Mouse (Mus musculus): Measurements from ENCODE around the gene Ooep. TPM values are rescaled to one million over a fixed set of nuclear protein-coding genes. Genes with fewer than 3 reads are reported as not detected.
"Not testable (repeated sequence)": the region's sequence is repeated elsewhere in the genome, so short reads cannot be mapped to it uniquely, and the experiment has no call there.

Gene Ooep
- polyA plus RNA-seq (2017; shearing (Covaris generic)): not detected

DNA sequence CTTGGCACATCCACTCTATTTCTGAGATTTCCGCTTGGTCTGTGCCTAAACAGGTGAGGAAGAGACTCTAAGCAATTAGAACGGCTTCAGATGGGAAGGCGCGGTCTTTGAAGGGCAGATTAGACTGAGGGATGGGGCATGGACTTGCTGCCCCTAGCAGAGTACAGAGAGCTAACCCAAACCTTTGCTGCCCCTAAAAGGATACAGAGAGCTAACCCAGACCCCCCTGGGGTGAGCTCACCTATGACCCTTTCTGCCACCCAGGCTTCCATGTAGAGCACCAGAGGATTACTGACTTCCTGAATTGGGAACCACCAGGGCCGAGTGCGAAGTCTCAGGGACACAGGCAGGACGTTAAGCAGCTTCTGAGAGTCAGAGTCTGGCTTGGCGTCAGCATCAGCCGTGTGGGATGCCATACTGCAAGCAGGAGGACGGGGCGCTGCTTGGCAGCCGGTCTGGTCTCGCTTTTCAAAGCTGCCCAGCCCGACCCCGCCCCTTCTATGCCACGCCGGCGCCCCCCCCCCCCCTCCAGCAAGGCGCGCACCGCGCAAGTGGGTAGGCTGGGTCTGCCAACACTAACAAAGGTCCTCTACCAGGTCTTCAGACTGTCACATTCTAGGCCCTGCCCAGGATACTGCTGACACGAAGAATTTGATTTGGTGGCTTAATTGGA, at the start of gene Ooep:
TSS of gene Ooep (minus strand) at position 613 of the 673 bp plus-strand sequence.
- ATAC-seq: no peak

DNA sequence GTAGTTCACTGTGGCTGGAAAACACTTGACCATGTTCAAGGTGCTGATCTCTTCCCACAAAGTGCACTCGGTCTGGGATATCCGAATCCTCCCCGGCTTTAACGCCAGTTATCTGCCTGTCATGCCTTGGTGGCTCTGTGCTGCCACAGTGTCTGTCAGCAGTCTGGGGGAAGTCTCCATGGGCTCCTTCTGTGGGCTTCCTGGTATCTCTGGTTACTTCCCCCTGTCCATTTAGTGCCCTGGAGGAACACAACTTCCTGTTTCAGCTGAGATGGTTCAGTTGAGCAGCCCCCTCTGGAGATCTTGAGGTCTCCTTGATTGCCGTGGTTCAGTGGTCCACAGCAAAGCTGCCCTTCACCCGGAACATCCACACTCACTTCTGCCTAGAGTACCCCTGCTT, 49.7 kb upstream of the Ooep start:
- ATAC-seq: no peak

- ATAC-seq: peak; percentile 92
Observed at GRCm38 (mm10) chr9:78427362-78427781, 48.8 kb upstream of the Ooep start.

GRCm38 (mm10) chr9:78401596-78401995, 23.1 kb upstream of the Ooep start:
- peak; percentile 54 for ATAC-seq

DNA sequence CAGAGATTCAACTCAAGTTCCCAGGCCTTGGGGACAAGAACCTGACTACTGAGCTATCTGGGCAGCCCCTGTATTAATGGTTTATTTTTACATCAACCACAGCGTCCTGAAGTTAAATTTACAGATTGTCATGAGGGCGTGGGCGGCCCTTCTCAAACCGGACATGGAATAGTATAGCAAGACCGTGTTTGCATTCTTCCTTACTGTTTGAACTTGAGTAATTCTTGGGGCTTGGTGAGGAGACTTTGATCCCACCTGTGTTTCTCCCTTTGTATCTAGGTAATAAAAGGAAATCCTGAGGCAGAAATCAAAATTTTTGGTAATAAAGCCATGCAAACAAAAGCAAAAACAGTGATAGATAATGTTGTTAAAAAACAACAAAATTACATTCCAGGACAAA, 22.0 kb upstream of the Ooep start:
- no peak for ATAC-seq

DNA sequence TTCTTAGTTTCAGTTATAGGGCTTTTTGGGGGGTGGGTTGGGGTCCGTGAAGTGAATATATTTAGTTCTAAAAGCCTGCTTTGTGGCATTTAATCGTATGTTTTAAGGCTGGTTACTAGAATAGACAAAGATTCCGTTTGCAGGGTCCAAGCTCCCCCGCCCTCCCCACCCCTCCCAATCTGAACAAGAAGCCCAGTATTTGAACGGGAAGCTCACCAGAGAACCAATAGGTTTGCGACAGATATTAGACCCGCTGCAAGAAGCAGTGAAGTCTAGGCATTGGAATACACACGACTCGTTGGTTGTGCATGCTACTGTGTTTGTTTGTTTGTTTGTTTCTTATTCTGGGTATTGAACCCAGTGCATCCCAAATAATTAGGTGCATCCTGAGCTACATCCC, 18.0 kb upstream of the Ooep start:
- no peak for ATAC-seq

DNA sequence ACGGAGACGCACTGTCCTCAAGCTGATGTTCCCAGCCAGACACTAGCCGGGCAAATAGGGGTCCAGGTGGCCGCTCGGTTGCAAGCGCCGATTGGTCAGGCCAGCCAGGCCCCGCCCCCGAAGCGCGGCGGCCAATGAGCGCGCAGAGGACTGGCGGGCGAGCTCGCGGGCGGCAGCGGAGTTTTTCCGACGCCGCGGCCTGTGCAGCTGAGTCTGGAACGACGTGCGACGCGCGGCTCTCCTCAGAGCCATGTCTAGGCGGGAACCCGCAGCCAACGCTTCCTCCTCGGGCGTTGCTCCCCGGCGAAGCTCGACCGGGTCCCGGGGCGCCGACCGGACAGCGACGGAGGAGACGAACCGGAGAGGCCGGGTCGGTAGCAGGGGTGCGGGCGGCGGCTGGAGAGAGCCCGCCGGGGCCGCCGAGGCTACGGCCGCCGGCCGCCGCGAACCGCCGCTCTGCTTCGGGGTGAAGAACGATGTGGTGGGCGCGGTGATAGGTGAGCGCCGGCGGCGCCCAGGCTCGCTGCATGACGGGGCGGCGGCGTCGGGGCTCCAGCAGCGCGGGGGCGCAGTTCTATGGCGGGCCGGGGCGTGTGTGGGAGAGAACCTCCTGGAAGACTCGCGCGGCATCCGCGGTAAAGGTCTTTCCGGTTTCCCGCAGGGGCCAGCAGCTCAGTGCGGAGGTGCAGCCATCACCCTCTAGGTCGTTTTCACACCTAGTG, 17.3 kb upstream of the Ooep start, which contains the start of gene Ddx43:
TSS of gene Ddx43 (plus strand) at position 148 of the 722 bp plus-strand sequence.
- ATAC-seq: peak; percentile 75

- no peak for ATAC-seq
Observed at GRCm38 (mm10) chr9:78395244-78395629, 16.7 kb upstream of the Ooep start.

- no peak for ATAC-seq
Observed at GRCm38 (mm10) chr9:78394602-78395001, 16.1 kb upstream of the Ooep start.

DNA sequence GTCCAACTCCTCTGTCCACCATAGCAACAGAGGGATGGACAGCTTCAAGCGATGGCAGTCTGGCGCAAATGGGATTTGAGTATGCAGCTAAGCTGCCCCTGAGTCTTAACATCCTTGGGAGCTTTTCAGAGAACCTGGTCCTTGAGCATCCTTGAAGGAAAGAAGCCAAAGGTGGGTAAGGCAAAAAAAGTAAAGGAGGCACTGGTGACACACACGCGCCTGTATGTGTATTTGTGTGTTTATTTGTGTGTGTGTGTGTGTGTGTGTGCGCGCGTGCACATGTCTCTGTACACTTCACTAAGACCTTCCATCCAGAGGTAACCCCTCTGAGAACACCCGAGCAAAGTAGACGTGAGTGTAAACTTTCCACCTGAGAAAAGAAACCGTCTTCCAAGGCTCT, 15.2 kb upstream of the Ooep start:
- no peak for ATAC-seq

DNA sequence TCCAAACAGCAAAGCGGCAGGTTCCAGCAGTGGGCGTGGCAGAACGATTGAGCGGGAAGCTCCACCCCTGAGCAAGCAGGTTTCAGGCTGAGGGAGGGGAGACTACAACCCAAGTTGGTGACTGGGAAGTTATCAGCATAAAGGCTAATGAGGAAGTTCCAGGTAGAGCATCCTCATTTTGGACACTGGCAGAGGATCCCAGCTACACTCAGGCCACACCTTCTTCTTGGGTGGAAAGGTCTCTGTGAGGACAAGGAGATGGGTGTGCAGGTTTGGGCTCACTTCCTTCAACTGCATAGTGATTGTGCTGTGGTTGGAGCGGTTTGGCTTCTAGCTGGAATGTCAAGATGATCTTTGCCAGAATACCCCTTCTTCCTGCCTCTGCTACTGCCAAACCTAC, 11.5 kb upstream of the Ooep start:
- no peak for ATAC-seq

- ATAC-seq: no peak
Observed at GRCm38 (mm10) chr9:78386947-78387346, 8.4 kb upstream of the Ooep start.

DNA sequence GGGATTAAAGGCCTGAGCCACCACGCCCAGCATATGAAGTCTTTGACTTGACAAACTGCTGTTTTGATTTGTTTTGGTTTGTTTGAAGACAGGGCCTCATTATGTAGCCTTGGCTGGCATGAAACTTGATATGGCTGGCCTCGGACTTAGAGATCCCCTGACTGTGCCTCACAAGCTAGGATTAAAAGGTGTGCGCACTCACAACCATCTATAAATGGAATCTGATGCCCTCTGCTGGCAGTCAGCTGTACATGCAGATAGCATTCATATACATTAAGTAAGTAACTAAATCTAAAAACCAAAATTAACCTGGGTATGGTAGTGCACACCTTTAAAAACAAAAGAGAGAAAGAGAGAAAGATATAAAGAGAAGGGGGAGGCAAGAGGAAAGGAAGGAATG, 7.4 kb upstream of the Ooep start:
- ATAC-seq: no peak

DNA sequence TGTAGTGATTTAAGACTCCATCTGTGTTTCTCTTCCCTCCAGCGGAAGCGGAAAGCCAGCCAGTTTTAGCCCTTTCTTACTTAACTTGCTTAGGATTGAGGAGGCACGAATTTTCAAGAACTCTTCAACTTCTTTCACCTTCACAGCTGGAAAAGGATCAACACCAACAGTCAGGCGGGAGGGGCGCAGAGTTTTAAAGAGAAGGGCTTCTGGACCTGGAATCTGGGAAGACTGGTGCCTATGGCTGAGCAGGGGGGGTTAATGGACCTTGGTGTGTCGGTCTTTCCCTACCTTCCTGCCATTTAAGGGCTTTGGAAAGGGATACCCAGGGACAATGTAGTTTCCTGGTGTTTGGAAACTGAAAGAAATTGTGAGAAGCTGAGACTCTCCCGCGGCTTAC, 979 bp downstream of the Ooep start:
- ATAC-seq: no peak

GRCm38 (mm10) chr9:78375486-78375885, 3.0 kb downstream of the Ooep start:
- ATAC-seq: no peak

GRCm38 (mm10) chr9:78374885-78375389, 3.6 kb downstream of the Ooep start:
- ATAC-seq: no peak

GRCm38 (mm10) chr9:78374397-78374796, 4.1 kb downstream of the Ooep start:
- ATAC-seq: no peak

- ATAC-seq: no peak
Observed at GRCm38 (mm10) chr9:78372827-78373504, 5.6 kb downstream of the Ooep start.

GRCm38 (mm10) chr9:78371441-78371840, 7.1 kb downstream of the Ooep start:
- no peak for ATAC-seq

- no peak for ATAC-seq
Observed at GRCm38 (mm10) chr9:78369786-78370185, 8.7 kb downstream of the Ooep start.

- no peak for ATAC-seq
Observed at GRCm38 (mm10) chr9:78369349-78369748, 9.2 kb downstream of the Ooep start.

GRCm38 (mm10) chr9:78368671-78369293, 9.7 kb downstream of the Ooep start:
- ATAC-seq: no peak

DNA sequence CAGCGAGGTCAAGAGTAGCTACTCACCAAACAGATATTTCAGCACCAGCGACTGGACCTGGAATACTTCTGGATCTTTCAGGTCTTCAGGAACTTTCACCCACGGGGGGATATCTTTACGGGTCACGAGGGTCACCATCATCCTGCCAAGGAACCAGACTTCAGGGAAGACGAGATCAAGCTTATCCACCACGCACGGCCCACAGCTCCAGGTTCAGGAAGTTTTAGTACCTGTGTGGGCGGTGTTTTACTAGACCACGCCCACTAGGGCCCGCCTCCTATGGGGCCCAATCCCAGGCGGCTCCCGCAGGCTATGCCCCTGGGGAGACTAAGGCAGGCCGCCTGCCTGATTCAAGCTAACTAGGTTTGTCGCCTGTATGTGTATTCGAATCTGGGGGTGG, 10.6 kb downstream of the Ooep start, which contains the start of gene Dppa5a:
TSS of gene Dppa5a (minus strand) at position 219 of the 400 bp plus-strand sequence.
- ATAC-seq: not testable (repeated sequence)

Measured in inflammation-experienced regulatory T-cells, adult 6 months (primary cell).